Mouse (Mus musculus): ENCODE measurements around the gene Tet1. TPM values are rescaled to one million over a fixed set of nuclear protein-coding genes. Genes with fewer than 3 reads are reported as not detected.

The Tet1 gene
- total RNA-seq, 2 experiments from 2014 or later, result 0.76 to 6.7 TPM

- ATAC-seq (replicated peaks; ENCODE audit: low FRiP score, poor library complexity, severe bottlenecking), result no peak
Observed at GRCm38 (mm10) chr10:62854992-62855391, 53.8 kb downstream of the Tet1 start.

DNA sequence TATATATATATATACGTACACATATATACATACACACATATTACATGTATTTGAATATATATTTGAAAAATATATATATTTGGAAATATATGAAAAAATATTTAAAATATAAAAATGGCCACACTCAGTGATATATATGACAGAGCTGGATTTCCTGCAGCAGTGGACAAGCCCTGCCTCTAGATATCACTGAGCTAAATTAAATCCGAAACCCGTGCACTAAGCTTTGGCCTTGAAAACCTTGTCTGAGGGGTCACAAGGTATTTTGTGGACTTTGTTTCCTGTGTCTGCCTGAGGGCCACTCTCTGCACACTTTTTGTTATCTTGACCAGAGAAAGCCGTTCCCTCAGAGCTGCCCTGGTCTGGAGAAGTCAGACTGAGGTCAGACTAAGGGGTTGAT, 54.2 kb downstream of the Tet1 start:
- ATAC-seq (replicated peaks; ENCODE audit: low FRiP score, poor library complexity, severe bottlenecking), result no peak

GRCm38 (mm10) chr10:62851578-62851977, 57.2 kb downstream of the Tet1 start:
- ATAC-seq (replicated peaks; ENCODE audit: low FRiP score, poor library complexity, severe bottlenecking), result no peak

- ATAC-seq (replicated peaks; ENCODE audit: low FRiP score, poor library complexity, severe bottlenecking), result no peak
Observed at GRCm38 (mm10) chr10:62851025-62851424, 57.8 kb downstream of the Tet1 start.

DNA sequence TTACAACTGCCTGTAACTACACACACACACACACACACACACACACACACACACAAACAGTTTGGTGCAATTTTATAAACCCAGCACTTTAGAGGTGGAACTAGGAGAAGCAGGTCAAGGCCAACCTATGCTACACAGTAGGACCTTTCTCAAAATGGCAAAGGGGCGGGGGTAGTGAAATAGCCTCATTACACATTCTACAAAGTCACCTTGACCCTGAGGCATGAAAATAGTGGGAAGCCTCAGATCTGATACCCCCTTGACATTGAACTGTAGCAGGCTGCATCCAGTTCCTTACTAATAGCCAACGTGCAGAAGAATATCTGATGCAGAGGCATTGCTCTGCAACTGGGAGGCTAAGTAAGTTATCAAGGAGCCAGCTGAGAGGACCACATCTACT, 60.0 kb downstream of the Tet1 start:
- ATAC-seq (replicated peaks; ENCODE audit: low FRiP score, poor library complexity, severe bottlenecking), result no peak

DNA sequence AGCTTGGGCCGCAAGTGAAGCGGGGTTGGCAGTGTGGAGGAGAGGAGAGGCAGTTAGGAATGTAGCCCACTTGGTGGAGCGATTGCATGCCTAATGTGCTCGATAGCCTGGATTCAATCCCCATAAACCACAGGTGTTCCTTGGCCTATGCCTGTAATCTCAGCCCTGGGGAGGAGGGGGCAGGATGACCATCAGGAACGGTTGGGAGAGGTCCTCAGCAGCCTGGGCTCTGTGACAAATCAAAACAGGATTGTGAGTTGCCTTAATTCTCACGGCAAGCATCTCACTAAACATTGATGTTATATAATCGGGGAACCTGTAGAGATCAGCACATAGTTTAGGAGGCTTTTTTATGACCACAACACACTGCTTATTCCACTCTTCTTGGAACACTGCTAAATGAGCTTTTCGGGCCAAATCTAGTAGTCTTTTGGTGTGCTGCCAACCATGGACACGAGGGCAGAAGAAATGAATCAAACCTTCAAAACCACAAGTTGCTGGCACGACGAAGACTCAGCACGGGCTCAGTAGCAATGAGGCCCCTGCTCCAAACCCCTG, 61.6 kb downstream of the Tet1 start:
- ATAC-seq (replicated peaks; ENCODE audit: low FRiP score, poor library complexity, severe bottlenecking), result no peak

GRCm38 (mm10) chr10:62843787-62844491, 64.9 kb downstream of the Tet1 start:
- ATAC-seq (replicated peaks; ENCODE audit: low FRiP score, poor library complexity, severe bottlenecking), result no peak

- no peak for ATAC-seq (replicated peaks; ENCODE audit: low FRiP score, poor library complexity, severe bottlenecking)
Observed at GRCm38 (mm10) chr10:62841901-62842447, 66.8 kb downstream of the Tet1 start.

DNA sequence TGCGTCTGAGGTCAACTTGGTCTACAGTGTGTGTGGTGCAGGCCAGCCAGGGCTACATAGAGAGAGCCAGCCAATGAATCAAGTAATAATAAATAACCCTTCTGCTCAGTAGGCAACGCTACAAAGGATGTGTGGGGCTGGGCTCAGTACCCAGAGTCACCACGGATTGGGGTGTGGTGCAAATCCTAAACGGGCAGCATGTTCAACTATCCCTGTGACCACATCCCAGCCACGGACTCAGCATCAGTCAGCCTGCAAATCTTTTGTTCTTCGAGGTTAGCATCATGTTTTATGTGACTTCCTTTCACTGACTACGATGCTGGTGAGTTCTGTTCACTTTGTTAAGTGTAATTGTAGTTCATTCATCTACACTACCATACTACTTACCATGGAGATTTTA, 68.1 kb downstream of the Tet1 start:
- no peak for ATAC-seq (replicated peaks; ENCODE audit: low FRiP score, poor library complexity, severe bottlenecking)

DNA sequence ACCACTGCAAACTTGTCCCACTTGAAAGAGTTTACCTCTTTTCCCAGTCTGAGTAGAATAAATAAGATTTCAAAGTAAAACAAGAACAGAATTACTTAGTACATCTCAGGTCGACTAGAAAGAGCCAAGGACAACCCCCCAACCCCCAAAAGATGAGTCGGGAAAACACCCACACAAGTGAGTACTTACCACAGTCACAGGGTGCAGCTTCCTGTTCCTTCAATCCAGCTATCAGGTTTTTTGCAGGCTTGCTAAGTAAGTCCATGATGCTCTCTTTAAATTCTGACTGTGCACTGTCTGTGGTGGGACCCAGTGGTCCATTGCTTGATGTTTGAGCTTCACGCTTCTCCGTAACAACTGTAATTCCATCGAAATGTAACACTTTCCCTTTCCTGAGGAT, 70.8 kb downstream of the Tet1 start:
- ATAC-seq (replicated peaks; ENCODE audit: low FRiP score, poor library complexity, severe bottlenecking), result no peak

DNA sequence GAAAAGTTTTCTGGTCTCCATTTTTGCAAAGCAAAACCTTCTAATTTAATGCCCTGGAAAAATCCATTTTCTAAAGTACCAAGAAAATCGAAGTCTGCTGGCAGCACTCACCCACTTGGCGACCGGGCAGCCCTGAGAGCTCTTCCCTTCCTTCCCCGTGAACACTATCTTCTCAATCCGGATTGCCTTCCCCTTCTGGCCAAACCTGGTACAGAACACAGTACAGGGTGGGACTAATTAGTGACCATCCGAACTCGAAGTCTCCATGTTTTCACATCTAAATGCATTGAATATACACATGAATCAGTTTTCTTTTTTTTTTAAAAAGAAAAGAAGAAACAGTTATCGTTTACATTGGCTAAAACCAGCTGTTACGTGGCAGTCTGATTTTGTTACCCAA, 76.0 kb downstream of the Tet1 start:
- ATAC-seq (replicated peaks; ENCODE audit: low FRiP score, poor library complexity, severe bottlenecking), result no peak

DNA sequence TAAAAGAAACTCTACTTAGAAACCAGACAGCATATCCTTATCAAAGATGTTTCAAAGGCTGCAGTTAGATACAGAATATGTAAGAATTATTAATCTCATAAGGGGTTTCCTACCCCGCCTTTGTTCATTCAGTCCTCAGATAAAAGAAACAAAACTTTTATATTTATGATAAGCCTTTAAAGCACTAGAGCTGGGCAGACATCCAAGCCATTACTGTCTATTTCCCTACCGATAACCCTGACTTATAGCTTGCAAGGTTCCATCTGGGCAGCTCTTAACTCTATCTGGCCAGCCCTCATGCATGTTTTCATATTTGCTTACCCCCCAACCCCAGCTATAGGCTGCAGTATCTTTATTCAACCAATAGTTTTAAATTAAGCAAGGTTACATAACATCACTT, 77.2 kb downstream of the Tet1 start:
- ATAC-seq (replicated peaks; ENCODE audit: low FRiP score, poor library complexity, severe bottlenecking), result no peak

DNA sequence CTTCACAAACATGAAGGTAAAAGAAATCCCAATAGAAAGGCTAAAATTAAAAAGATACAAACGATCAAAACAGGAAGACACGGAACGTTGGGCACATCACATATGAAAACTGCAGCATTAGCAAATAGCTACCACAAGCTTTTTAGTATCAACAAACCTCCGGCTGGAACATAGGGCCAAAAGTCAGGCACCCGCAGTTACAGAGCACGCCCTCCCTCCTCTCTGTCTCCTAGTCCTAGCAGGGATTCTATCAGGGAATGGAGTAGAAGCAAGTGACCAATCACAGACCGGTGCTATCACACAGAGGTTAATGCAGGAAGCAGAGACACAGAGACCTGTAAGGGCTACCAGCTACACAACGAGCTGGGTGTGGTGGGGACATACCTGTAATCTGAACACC, 84.3 kb downstream of the Tet1 start:
- ATAC-seq (replicated peaks; ENCODE audit: low FRiP score, poor library complexity, severe bottlenecking), result no peak

GRCm38 (mm10) chr10:62823431-62823830, 85.4 kb downstream of the Tet1 start:
- no peak for ATAC-seq (replicated peaks; ENCODE audit: low FRiP score, poor library complexity, severe bottlenecking)

- ATAC-seq (replicated peaks; ENCODE audit: low FRiP score, poor library complexity, severe bottlenecking), result no peak
Observed at GRCm38 (mm10) chr10:62810010-62810409, 98.8 kb downstream of the Tet1 start.

GRCm38 (mm10) chr10:62808766-62809165, 100.0 kb downstream of the Tet1 start:
- no peak for ATAC-seq (replicated peaks; ENCODE audit: low FRiP score, poor library complexity, severe bottlenecking)

- no peak for ATAC-seq (replicated peaks; ENCODE audit: low FRiP score, poor library complexity, severe bottlenecking)
Observed at GRCm38 (mm10) chr10:62808316-62808715, 100.5 kb downstream of the Tet1 start.

- ATAC-seq (replicated peaks; ENCODE audit: low FRiP score, poor library complexity, severe bottlenecking), result no peak
Observed at GRCm38 (mm10) chr10:62804106-62804505, 104.7 kb downstream of the Tet1 start.

DNA sequence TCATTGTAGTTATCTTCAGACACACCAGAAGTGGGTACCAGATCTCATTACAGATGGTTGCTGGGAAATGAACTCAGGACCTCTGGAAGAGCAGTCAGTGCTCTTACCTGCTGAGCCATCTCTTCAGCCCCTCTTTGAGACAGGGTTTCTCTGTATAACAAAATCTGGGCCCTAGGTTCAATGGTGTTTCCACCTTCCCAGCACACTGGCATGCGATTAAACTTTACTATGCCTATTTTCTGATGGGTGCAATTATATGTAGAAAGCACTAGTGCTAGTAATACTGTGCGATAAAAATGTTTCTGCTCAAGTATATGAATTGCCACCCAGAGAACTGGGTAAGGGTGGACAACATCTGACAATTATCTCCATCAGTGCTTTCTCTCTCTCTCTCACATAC, 105.5 kb downstream of the Tet1 start:
- ATAC-seq (replicated peaks; ENCODE audit: low FRiP score, poor library complexity, severe bottlenecking), result no peak

GRCm38 (mm10) chr10:62794221-62794620, 114.6 kb downstream of the Tet1 start:
- no peak for ATAC-seq (replicated peaks; ENCODE audit: low FRiP score, poor library complexity, severe bottlenecking)

- ATAC-seq (replicated peaks; ENCODE audit: low FRiP score, poor library complexity, severe bottlenecking), result no peak
Observed at GRCm38 (mm10) chr10:62793091-62793453, 115.7 kb downstream of the Tet1 start.
